Comparison of ENCODE assay signal across 15 mouse cellular contexts in genomic region chr2:18940693-18941270, GRCm38 (mm10). TPM values are rescaled to one million over a fixed set of nuclear protein-coding genes. Genes with fewer than 3 reads are reported as not detected.
DNase-seq lines count a peak whose midpoint lies in the region; ATAC-seq and TF ChIP-seq lines count a peak whose summit lies in the region.
"Had no signal": no experiment of that assay in that cellular context is flagged by ENCODE, and none has a peak within 500 bp of the region (broad histone marks: within the 10 kb centered on the region; RNA-seq: fewer than 3 reads in every experiment).

No protein-coding gene starts in this region.

- no peaks in the 10 kb centered on the region for H3K9me3 ChIP-seq in heart, embryonic 15.5 days (replicated peaks)
- H3K9me3 ChIP-seq in G1E (replicated peaks) = no peaks in the 10 kb centered on the region
- H3K9me3 ChIP-seq: forebrain, embryonic 12.5 days; hindbrain, embryonic 13.5 days; stomach, embryonic 15.5 days had no signal

- 29% methylated on average over 12 of the region's 12 CpGs for WGBS in heart, embryonic 15.5 days

- H3K9ac ChIP-seq in heart, embryonic 15.5 days = no peak overlapping the region
- H3K9ac ChIP-seq: forebrain, embryonic 12.5 days; hindbrain, embryonic 13.5 days; lung, embryonic 14.5 days; stomach, embryonic 15.5 days had no signal

- peaks cover 53% of the 10 kb centered on the region for H3K4me1 ChIP-seq in heart, embryonic 15.5 days (replicated peaks)
- peaks cover 89% of the 10 kb centered on the region for H3K4me1 ChIP-seq in G1E (ENCODE audit: insufficient read depth, low read depth, low read length)

- TF ChIP-seq CTCF in G1E (IDR thresholded peaks at IDR 0.05; ENCODE audit: low read depth, low read length) = no peak
- no peak for TF ChIP-seq CTCF in layer of hippocampus, adult 2 months (conservative IDR thresholded peaks at IDR 0.05)

- H3K27me3 ChIP-seq in heart, embryonic 15.5 days = no peaks in the 10 kb centered on the region
- H3K27me3 ChIP-seq in G1E (ENCODE audit: insufficient read depth, low read length) = no peaks in the 10 kb centered on the region
- H3K27me3 ChIP-seq: hindbrain, embryonic 13.5 days; stomach, embryonic 15.5 days had no signal

- H3K36me3 ChIP-seq in heart, embryonic 15.5 days = no peaks in the 10 kb centered on the region
- H3K36me3 ChIP-seq in G1E (replicated peaks) = peaks cover 42% of the 10 kb centered on the region
- H3K36me3 ChIP-seq: forebrain, embryonic 12.5 days; hindbrain, embryonic 13.5 days; stomach, embryonic 15.5 days had no signal

- no peak; the same call in 1 of the 2 replicates for ATAC-seq in heart, embryonic 15.5 days (replicated peaks; ENCODE audit: insufficient number of reproducible peaks, insufficient read depth, low FRiP score, low read depth)
- no peak for ATAC-seq in G1E (ENCODE audit: extremely low read depth, insufficient number of reproducible peaks, low FRiP score, poor library complexity, severe bottlenecking)

- DNase-seq in adrenal gland, postnatal 10 days = peak; percentile 27
- no peak for DNase-seq in adrenal gland, postnatal 4 days (ENCODE audit: low spot score in 2 of 2)
- no peak for DNase-seq in heart, adult 18-20 months
- no peak for DNase-seq in G1E (ENCODE audit: low spot score)
- DNase-seq in kidney, postnatal 14 days = peak; percentile 43
- no peak for DNase-seq in embryo, embryonic 10.5 days (ENCODE audit: low spot score)
- DNase-seq in layer of hippocampus, adult 2 months (ENCODE audit: low spot score in 2 of 2) = no peak
- DNase-seq: cerebellum, adult 9-11 months; lung, embryonic 14.5 days; right cerebral cortex, postnatal 4 days; thymus, postnatal 4 days had no signal

- H3K27ac ChIP-seq in heart, embryonic 15.5 days = peak overlapping the region; percentile 62
- H3K27ac ChIP-seq in layer of hippocampus, adult 2 months = no peak overlapping the region
- H3K27ac ChIP-seq: forebrain, embryonic 12.5 days; hindbrain, embryonic 13.5 days; stomach, embryonic 15.5 days had no signal

- no peak overlapping the region for H3K4me3 ChIP-seq in heart, embryonic 15.5 days
- peak overlapping the region; percentile 59; the same call in 1 of the 2 replicates for H3K4me3 ChIP-seq in G1E (ENCODE audit: low read depth, low read length)
- no peak overlapping the region for H3K4me3 ChIP-seq in layer of hippocampus, adult 2 months
- H3K4me3 ChIP-seq: forebrain, embryonic 12.5 days; hindbrain, embryonic 13.5 days; stomach, embryonic 15.5 days had no signal

- peak overlapping the region; percentile 21; the same call in 1 of the 2 replicates for H3K4me2 ChIP-seq in heart, embryonic 15.5 days
- H3K4me2 ChIP-seq: forebrain, embryonic 12.5 days; hindbrain, embryonic 13.5 days; lung, embryonic 14.5 days; stomach, embryonic 15.5 days had no signal

RNA-seq across cellular contexts. Expression of gene Pip4k2a, which starts 57.1 kb away (rescaled TPM):
- 10 to 100 TPM; 17.7 to 22.6 TPM for total RNA-seq in adrenal gland, postnatal 10 days (2021)
- total RNA-seq in adrenal gland, postnatal 4 days (2021) = 10 to 100 TPM; 23.8 to 25.1 TPM
- 6.1 and 9.1 TPM in 2 replicates for polyA plus RNA-seq in heart, embryonic 15.5 days (2015; fragmentation: Nextera tagmentation; extraction: Ambion mirVana)
- 1 to 10 TPM; 6.3 to 7.7 TPM for total RNA-seq in heart, adult 18-20 months (2021)
- 102 and 173 TPM in 2 replicates for total RNA-seq in G1E (2014; fragmentation: Nextera tagmentation)
- total RNA-seq in G1E (2017) = 56.5 and 72.3 TPM in 2 replicates
- polyA plus RNA-seq in G1E (2012) = 21.1 and 33.9 TPM in 2 replicates
- total RNA-seq in layer of hippocampus, adult 2 months (2021) = 10 to 100 TPM; 51.5 to 56.6 TPM

RNA-seq across cellular contexts. Expression of gene 4930426L09Rik, which starts 57.4 kb away (rescaled TPM):
- under 1 TPM; 0.66 to 0.67 TPM for total RNA-seq in adrenal gland, postnatal 10 days (2021)
- total RNA-seq in adrenal gland, postnatal 4 days (2021) = 1 to 10 TPM; 1.1 to 1.4 TPM
- 0.16 and 0.30 TPM in 2 replicates for polyA plus RNA-seq in heart, embryonic 15.5 days (2015; fragmentation: Nextera tagmentation; extraction: Ambion mirVana)
- total RNA-seq in heart, adult 18-20 months (2021) = not detected
- total RNA-seq in G1E (2014; fragmentation: Nextera tagmentation) (8.7 and 13.8 TPM in 2 replicates), G1E (2017) (1.6 and 2.0 TPM in 2 replicates)
- polyA plus RNA-seq in G1E (2012) = 0.23 and 0.36 TPM in 2 replicates
- 1 to 10 TPM in 1 of 2 experiments, under 1 TPM in 1; 0.88 to 1.2 TPM for total RNA-seq in layer of hippocampus, adult 2 months (2021)

Comparison
In these comparisons a context has a peak if more than half of its experiments do, and no peak if none do; other contexts are left out.
1. DNase-seq: peak in adrenal gland, postnatal 10 days (single experiment) and kidney, postnatal 14 days (single experiment); none in adrenal gland, postnatal 4 days (0 of 2), heart, adult 18-20 months (0 of 2), G1E (single experiment), embryo, embryonic 10.5 days (single experiment) and layer of hippocampus, adult 2 months (0 of 2).